In the genomic region with DNA sequence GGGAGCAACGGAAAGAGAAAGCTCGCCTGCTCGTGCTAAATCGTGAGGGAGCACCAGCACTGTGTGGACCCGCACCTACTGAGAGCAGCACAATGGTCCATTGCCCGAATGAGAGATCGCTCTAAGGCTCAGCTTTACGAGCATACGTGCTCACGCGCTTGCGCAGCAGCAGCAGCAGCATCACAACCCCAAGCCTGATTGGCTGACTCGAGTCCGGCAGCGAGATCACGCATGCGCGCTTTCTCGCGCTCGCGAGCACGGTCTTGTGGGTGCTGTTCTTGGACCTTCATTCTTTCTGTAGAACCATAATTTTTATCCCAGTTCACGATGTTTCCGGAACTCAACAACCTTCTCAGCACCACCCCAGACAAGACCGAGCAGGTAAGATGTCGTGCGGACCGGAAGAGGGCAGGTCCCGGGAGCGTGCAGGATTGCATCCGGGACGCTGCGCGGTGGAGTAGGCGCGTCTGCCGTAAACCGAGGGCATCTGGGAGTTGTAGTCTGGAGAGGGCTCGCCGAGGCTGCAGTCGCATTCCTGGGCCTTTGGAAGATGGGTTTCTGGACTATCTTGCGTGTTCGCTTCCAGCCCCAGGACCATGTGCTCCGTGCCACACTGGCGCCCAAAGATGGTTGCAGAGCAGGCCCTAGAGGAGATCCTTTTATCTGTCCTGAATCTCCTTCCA, we compare ENCODE assay signal across 8 mouse cellular contexts. TPM values are rescaled to one million over a fixed set of nuclear protein-coding genes. Genes with fewer than 3 reads are reported as not detected.
DNase-seq lines count a peak whose midpoint lies in the region; ATAC-seq and TF ChIP-seq lines count a peak whose summit lies in the region.

TSS of gene Elp6 (plus strand) at position 205 of the 683 bp plus-strand sequence.

- no peaks in the 10 kb centered on the region for H3K27me3 ChIP-seq in MEL (ENCODE audit: control insufficient read depth in 1 of 2, insufficient read depth in 2 of 2, low read length in 2 of 2)
- H3K27me3 ChIP-seq in cerebellum, adult 2 months (ENCODE audit: control insufficient read depth, insufficient read depth, low read length): no peaks in the 10 kb centered on the region
- no peaks in the 10 kb centered on the region for H3K27me3 ChIP-seq in lung, embryonic 16.5 days (ENCODE audit: control insufficient read depth, insufficient read depth, low read depth, low read length)

- H3K9ac ChIP-seq in MEL (ENCODE audit: control insufficient read depth, low read depth, low read length, poor library complexity, severe bottlenecking): peak within 1 kb of the TSS; percentile 74
- peak within 1 kb of the TSS; percentile 84 for H3K9ac ChIP-seq in lung, embryonic 16.5 days (ENCODE audit: low read length)

- peaks cover 8% of the 10 kb centered on the region for H3K79me2 ChIP-seq in MEL (ENCODE audit: control insufficient read depth, insufficient read depth, low read length, poor library complexity)

- H3K9me3 ChIP-seq in MEL (replicated peaks; ENCODE audit: insufficient read depth, low read length): no peaks in the 10 kb centered on the region
- peaks cover 6% of the 10 kb centered on the region for H3K9me3 ChIP-seq in lung, embryonic 16.5 days (ENCODE audit: control insufficient read depth, low read length)

- peak; percentile 96 to 97 for ATAC-seq in hematopoietic stem cell, adult 5-6 weeks (replicated peaks in 1 of 2; ENCODE audit: insufficient read depth in 1 of 2, low FRiP score in 2 of 2, low TSS enrichment in 1 of 2, low read depth in 1 of 2, poor library complexity in 2 of 2, severe bottlenecking in 2 of 2)
- ATAC-seq in lung, embryonic 16.5 days (ENCODE audit: low read depth): peak; percentile 99

- H3K27ac ChIP-seq in MEL (ENCODE audit: control insufficient read depth, low read depth, low read length): peak within 1 kb of the TSS; percentile 86
- H3K27ac ChIP-seq in cerebellum, adult 2 months (ENCODE audit: insufficient read depth, low read length): peak within 1 kb of the TSS; percentile 66
- peak within 1 kb of the TSS; percentile 86 for H3K27ac ChIP-seq in lung, embryonic 16.5 days (ENCODE audit: low read length)

- WGBS in cerebellum, adult 2 months: under 1% methylated on average over 46 of the region's 46 CpGs
- WGBS in lung, embryonic 16.5 days: under 1% methylated on average over 46 of the region's 46 CpGs

- TF ChIP-seq CTCF in MEL (IDR thresholded peaks at IDR 0.05 in 2 of 3, conservative IDR thresholded peaks at IDR 0.05 in 1 of 3; ENCODE audit: control insufficient read depth in 1 of 3, insufficient read depth in 1 of 3, low read depth in 2 of 3, low read length in 3 of 3, poor library complexity in 1 of 3, severe bottlenecking in 1 of 3): no peak
- TF ChIP-seq CTCF in cerebellum, adult 2 months (IDR thresholded peaks at IDR 0.05; ENCODE audit: borderline replicate concordance, insufficient read depth, low read depth, low read length): no peak

- peaks cover 3 to 10% of the 10 kb centered on the region in 2 experiments for H3K4me1 ChIP-seq in MEL (ENCODE audit: control insufficient read depth in 1 of 2, insufficient read depth in 2 of 2, low read length in 2 of 2)
- H3K4me1 ChIP-seq in cerebellum, adult 2 months (ENCODE audit: control insufficient read depth, insufficient read depth, low read length): peaks cover 5% of the 10 kb centered on the region
- peaks cover 3% of the 10 kb centered on the region; the same call in 1 of the 2 replicates for H3K4me1 ChIP-seq in lung, embryonic 16.5 days (replicated peaks; ENCODE audit: control insufficient read depth, insufficient read depth, low read length)

- no peak for TF ChIP-seq RAD21 in MEL (IDR thresholded peaks at IDR 0.05; ENCODE audit: low read depth, low read length)

- peak; percentile 97 for DNase-seq in MEL (ENCODE audit: low read depth, low spot score)
- peak; percentile 94 to 96 for DNase-seq in cerebellum, adult 2 months
- peak; percentile 95 for DNase-seq in forelimb bud, embryonic 11.5 days (ENCODE audit: low read depth, low spot score)
- peak; percentile 92 for DNase-seq in layer of hippocampus, adult 9-10 months (ENCODE audit: low spot score)
- peak; percentile 83 for DNase-seq in ovary, postnatal 10 days (ENCODE audit: low spot score)
- DNase-seq in thymus, postnatal 10 days (ENCODE audit: low spot score in 2 of 2): peak; percentile 81 to 82

- peak within 1 kb of the TSS; percentile 57 to 72 for H3K4me3 ChIP-seq in MEL (ENCODE audit: control insufficient read depth in 1 of 2, insufficient read depth in 1 of 2, low read depth in 2 of 2, low read length in 2 of 2)
- H3K4me3 ChIP-seq in cerebellum, adult 2 months (replicated peaks; ENCODE audit: insufficient read depth, low read depth, low read length): peak within 1 kb of the TSS; percentile 81
- peak within 1 kb of the TSS; percentile 64 for H3K4me3 ChIP-seq in lung, embryonic 16.5 days (ENCODE audit: low read length)

- peak within 1 kb of the TSS; percentile 59 for H3K4me2 ChIP-seq in lung, embryonic 16.5 days (ENCODE audit: low read depth, low read length)

- peaks cover 0 to 3% of the 10 kb centered on the region in 2 experiments; a peak in 2 of 4 replicates for H3K36me3 ChIP-seq in MEL (ENCODE audit: control insufficient read depth in 1 of 2, insufficient read depth in 2 of 2, low read length in 2 of 2)
- no peaks in the 10 kb centered on the region for H3K36me3 ChIP-seq in lung, embryonic 16.5 days (ENCODE audit: control insufficient read depth, insufficient read depth, low read length)

- no peak for TF ChIP-seq EP300 in MEL (IDR thresholded peaks at IDR 0.05; ENCODE audit: low read depth in 1 of 2, low read length in 2 of 2)

- peak; percentile 87 to 98 for TF ChIP-seq POLR2A in MEL (IDR thresholded peaks at IDR 0.05; ENCODE audit: control insufficient read depth in 1 of 2, insufficient read depth in 1 of 2, low read depth in 1 of 2, low read length in 2 of 2, poor library complexity in 1 of 2)
- peak; percentile 100 for TF ChIP-seq POLR2A in cerebellum, adult 2 months (IDR thresholded peaks at IDR 0.05; ENCODE audit: borderline replicate concordance, insufficient read depth, low read length)

TF ChIP-seq in MEL, 35 proteins besides CTCF, POLR2A, EP300 and RAD21:
- TF ChIP-seq CHD1 (IDR thresholded peaks at IDR 0.05; ENCODE audit: low read depth, low read length) (no peak), E2F4 (IDR thresholded peaks at IDR 0.05; ENCODE audit: borderline replicate concordance, low read depth, low read length) (no peak; the same call in 1 of the 2 replicates), ELF1 (IDR thresholded peaks at IDR 0.05; ENCODE audit: low read depth, low read length) (peak; percentile 87), MAX (IDR thresholded peaks at IDR 0.05; ENCODE audit: low read length) (peak; percentile 77), UBTF (IDR thresholded peaks at IDR 0.05; ENCODE audit: borderline replicate concordance, insufficient read depth, low read depth, low read length) (no peak), ZKSCAN1 (IDR thresholded peaks at IDR 0.05; ENCODE audit: low read depth, low read length) (no peak), ZMIZ1 (IDR thresholded peaks at IDR 0.05; ENCODE audit: low read depth, low read length) (peak; percentile 94), USF1 (IDR thresholded peaks at IDR 0.05; ENCODE audit: low read depth, low read length) (peak; percentile 4; the same call in 1 of the 2 replicates), POLR2AphosphoS2 (IDR thresholded peaks at IDR 0.05; ENCODE audit: low read length) (peak; percentile 95), HCFC1 (IDR thresholded peaks at IDR 0.05; ENCODE audit: low read depth, low read length) (peak; percentile 97), MYC (IDR thresholded peaks at IDR 0.05; ENCODE audit: low read depth, low read length) (peak; percentile 82), POLR2AphosphoS5 (IDR thresholded peaks at IDR 0.05; ENCODE audit: borderline replicate concordance, low read depth, low read length) (no peak), USF2 (IDR thresholded peaks at IDR 0.05; ENCODE audit: borderline replicate concordance in 1 of 2, insufficient read depth in 1 of 2, low read depth in 1 of 2, low read length in 2 of 2) (no peak), NRF1 (IDR thresholded peaks at IDR 0.05; ENCODE audit: insufficient read depth, low read depth, low read length, poor library complexity, severe bottlenecking) (peak; percentile 90), TBP (IDR thresholded peaks at IDR 0.05; ENCODE audit: low read depth, low read length) (peak; percentile 90), SIN3A (IDR thresholded peaks at IDR 0.05; ENCODE audit: low read length) (peak; percentile 63), NELFE (IDR thresholded peaks at IDR 0.05; ENCODE audit: low read depth, low read length) (peak; percentile 98), MXI1 (IDR thresholded peaks at IDR 0.05; ENCODE audit: low read depth, low read length) (no peak; the same call in none of the 2 replicates), TCF12 (IDR thresholded peaks at IDR 0.05; ENCODE audit: low read depth, low read length) (peak; percentile 52), KAT2A (conservative IDR thresholded peaks at IDR 0.05; ENCODE audit: low read depth, low read length) (peak; percentile 83)

RNA-seq across cellular contexts. Expression of gene Elp6, which starts in this region (rescaled TPM):
- 32.6 and 34.6 TPM in 2 replicates for total RNA-seq in MEL (2012; rRNA removed)
- 10 to 100 TPM in 1 of 2 experiments, not detected in 1; 29.6 TPM for polyA plus RNA-seq in MEL (2012; ENCODE audit: insufficient read depth in 1 of 2, insufficient read length in 2 of 2, low read depth in 1 of 2, low replicate concordance in 2 of 2, missing spikeins in 1 of 2)
- polyA plus RNA-seq in cerebellum, adult 2 months (2012; rRNA removed): 24.7 and 26.0 TPM in 2 replicates
- total RNA-seq in hematopoietic stem cell, adult 5-6 weeks (2017): 3.6 and 5.3 TPM in 2 replicates
- 24.1 and 27.0 TPM in 2 replicates for polyA plus RNA-seq in lung, embryonic 16.5 days (2015; fragmentation: Nextera tagmentation; extraction: Ambion mirVana)

Comparison
In these comparisons a context has a peak if more than half of its experiments do, and no peak if none do; other contexts are left out.
1. Peak in every context shown above with its lines: DNase-seq, ATAC-seq, H3K4me3 ChIP-seq and H3K27ac ChIP-seq.